Mouse (Mus musculus): ENCODE data around the gene 4930433I11Rik.
"Not testable (repeated sequence)": the region's sequence is repeated elsewhere in the genome, so short reads cannot be mapped to it uniquely, and the experiment has no call there.

The 4930433I11Rik gene

GRCm38 (mm10) chr7:40987243-40987642, at the start of gene 4930433I11Rik:
TSS of gene 4930433I11Rik (plus strand) at chr7:40987543.
- DNase-seq (ENCODE audit: low spot score in 2 of 2), result no peak

GRCm38 (mm10) chr7:40939371-40939770, 48.0 kb upstream of the 4930433I11Rik start:
- peak; percentile 38 to 57 for DNase-seq (ENCODE audit: low spot score in 2 of 2)

- peak in 1 of 2 experiments; percentile 12 for DNase-seq (ENCODE audit: low spot score in 2 of 2)
Measured at GRCm38 (mm10) chr7:40942233-40942935, 45.0 kb upstream of the 4930433I11Rik start.

GRCm38 (mm10) chr7:41032419-41032818, 45.1 kb downstream of the 4930433I11Rik start, which contains the start of gene Gm4884:
TSS of gene Gm4884 (plus strand) at chr7:41032719.
- DNase-seq (ENCODE audit: low spot score in 2 of 2), result not testable (repeated sequence)

GRCm38 (mm10) chr7:41044058-41044457, 56.7 kb downstream of the 4930433I11Rik start:
- DNase-seq (ENCODE audit: low spot score in 2 of 2), result not testable (repeated sequence)

Data from left cerebral cortex, adult 9 months (tissue).